ENCODE assay signal across 8 mouse cellular contexts in the genomic region with DNA sequence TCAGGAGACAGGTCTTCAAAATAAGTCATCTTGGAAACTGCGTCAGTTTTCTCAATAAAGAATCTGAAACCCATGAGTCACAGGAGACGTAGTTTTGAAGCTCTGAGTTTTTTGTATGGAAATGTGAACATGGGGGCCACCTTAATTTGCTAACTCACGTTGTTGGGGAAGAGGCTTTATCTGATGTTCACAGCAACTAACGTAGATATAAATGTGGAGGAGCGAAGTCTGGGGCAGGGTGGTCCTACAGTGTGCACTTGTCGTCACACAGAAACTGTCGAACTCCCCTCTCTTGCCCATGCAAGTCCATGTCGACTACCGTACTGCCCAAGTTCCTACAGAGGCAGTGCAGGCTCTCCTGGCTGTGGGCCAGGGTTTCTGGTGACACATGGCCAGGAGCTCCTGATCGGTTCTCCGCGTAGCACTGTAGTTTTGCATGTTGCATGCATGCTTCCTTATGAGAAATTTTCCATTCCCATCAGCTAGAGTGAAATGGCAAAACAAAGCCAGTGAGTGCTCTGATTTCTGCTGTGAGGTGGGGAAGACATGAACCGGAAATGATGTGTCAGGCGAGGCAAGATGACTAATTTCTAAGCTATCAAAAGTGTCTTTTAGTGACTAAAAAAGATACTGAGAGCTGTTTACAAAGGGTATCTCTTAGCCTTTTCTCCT.
DNase-seq lines count a peak whose midpoint lies in the region.

No protein-coding gene starts in this region.

- no peaks in the 10 kb centered on the region for H3K27me3 ChIP-seq in limb, embryonic 10.5 days (ENCODE audit: low read depth, poor library complexity, severe bottlenecking)

- H3K9me3 ChIP-seq in limb, embryonic 10.5 days (replicated peaks): no peaks in the 10 kb centered on the region

- no peak overlapping the region for H3K27ac ChIP-seq in limb, embryonic 10.5 days

- H3K36me3 ChIP-seq in limb, embryonic 10.5 days: no peaks in the 10 kb centered on the region

- DNase-seq in cerebellum, adult 18-20 months: peak; percentile 6 to 21
- no peak for DNase-seq in cerebellum, adult 9-11 months
- DNase-seq in right cerebral cortex, adult 2 months (ENCODE audit: low spot score in 2 of 2): peak; percentile 40 to 43
- DNase-seq in right cerebral cortex, postnatal 25 days: no peak
- peak; percentile 62 to 68 for DNase-seq in heart, postnatal 14 days
- peak; percentile 58 for DNase-seq in lung, postnatal 36 days
- no peak for DNase-seq in limb, embryonic 10.5 days (ENCODE audit: low spot score)
- DNase-seq in spleen, postnatal 10 days (ENCODE audit: low spot score in 2 of 2): no peak

- 94% methylated on average over 14 of the region's 14 CpGs for WGBS in limb, embryonic 10.5 days

- H3K4me3 ChIP-seq in limb, embryonic 10.5 days: no peak overlapping the region

- H3K4me1 ChIP-seq in limb, embryonic 10.5 days: no peaks in the 10 kb centered on the region; the same call in 1 of the 2 replicates

- intact Hi-C loops in heart, postnatal 14 days (cut with DNase I): no loop called here

Comparison
In these comparisons a context has a peak if more than half of its experiments do, and no peak if none do; other contexts are left out.
1. DNase-seq: peak in cerebellum, adult 18-20 months (2 of 2), right cerebral cortex, adult 2 months (2 of 2), heart, postnatal 14 days (2 of 2) and lung, postnatal 36 days (single experiment); none in cerebellum, adult 9-11 months (single experiment), right cerebral cortex, postnatal 25 days (single experiment), limb, embryonic 10.5 days (single experiment) and spleen, postnatal 10 days (0 of 2).